Comparison of ENCODE assay signal across 24 mouse cellular contexts in genomic region chr7:64694937-64695336, GRCm38 (mm10).
DNase-seq lines count a peak whose midpoint lies in the region; ATAC-seq lines count a peak whose summit lies in the region.
"Had no signal": no experiment of that assay in that cellular context is flagged by ENCODE, and none has a peak within 500 bp of the region (broad histone marks: within the 10 kb centered on the region; RNA-seq: fewer than 3 reads in every experiment).

No protein-coding gene starts in this region.

- 91% methylated on average over 6 of the region's 6 CpGs for WGBS in embryonic facial prominence, embryonic 12.5 days
- WGBS in embryonic facial prominence, embryonic 10.5 days, result 94% methylated on average over 6 of the region's 6 CpGs
- 94% methylated on average over 6 of the region's 6 CpGs for WGBS in hindbrain, embryonic 13.5 days
- 94% methylated on average over 6 of the region's 6 CpGs for WGBS in hindbrain, embryonic 10.5 days
- 97% methylated on average over 6 of the region's 6 CpGs for WGBS in midbrain, embryonic 11.5 days
- WGBS in midbrain, embryonic 15.5 days, result 96% methylated on average over 6 of the region's 6 CpGs

- H3K9me3 ChIP-seq in embryonic facial prominence, embryonic 12.5 days, result no peaks in the 10 kb centered on the region
- H3K9me3 ChIP-seq in embryonic facial prominence, embryonic 10.5 days, result no peaks in the 10 kb centered on the region
- no peaks in the 10 kb centered on the region for H3K9me3 ChIP-seq in hindbrain, embryonic 13.5 days
- H3K9me3 ChIP-seq in hindbrain, embryonic 10.5 days, result no peaks in the 10 kb centered on the region
- H3K9me3 ChIP-seq in midbrain, embryonic 11.5 days (ENCODE audit: control insufficient read depth, low read length), result no peaks in the 10 kb centered on the region
- H3K9me3 ChIP-seq in midbrain, embryonic 15.5 days, result no peaks in the 10 kb centered on the region
- H3K9me3 ChIP-seq: embryonic facial prominence, embryonic 13.5 days; forebrain, embryonic 12.5 days had no signal

- no peaks in the 10 kb centered on the region for H3K4me1 ChIP-seq in embryonic facial prominence, embryonic 12.5 days
- H3K4me1 ChIP-seq in embryonic facial prominence, embryonic 10.5 days, result no peaks in the 10 kb centered on the region
- peaks cover 46% of the 10 kb centered on the region for H3K4me1 ChIP-seq in hindbrain, embryonic 13.5 days (replicated peaks)
- H3K4me1 ChIP-seq in hindbrain, embryonic 10.5 days (replicated peaks), result peaks cover 9% of the 10 kb centered on the region
- H3K4me1 ChIP-seq in midbrain, embryonic 11.5 days (ENCODE audit: control insufficient read depth, insufficient read depth, low read length), result no peaks in the 10 kb centered on the region
- H3K4me1 ChIP-seq in midbrain, embryonic 15.5 days, result peaks cover 31% of the 10 kb centered on the region
- H3K4me1 ChIP-seq: embryonic facial prominence, embryonic 13.5 days had no signal

- ATAC-seq in embryonic facial prominence, embryonic 12.5 days (ENCODE audit: insufficient number of reproducible peaks, insufficient read depth, low FRiP score, low TSS enrichment), result 0 out of 2 replicates have a peak, but pooled peaks have one; percentile 15
- ATAC-seq in hindbrain, embryonic 13.5 days (ENCODE audit: low FRiP score), result peak; percentile 1; the same call in 1 of the 2 replicates
- ATAC-seq in midbrain, embryonic 11.5 days (ENCODE audit: low FRiP score), result no peak
- ATAC-seq in midbrain, embryonic 15.5 days (replicated peaks), result no peak
- ATAC-seq: activated CD4-positive, CD25-positive, alpha-beta regulatory T cell, adult 4 months; forebrain, postnatal 0 days; hindbrain, postnatal 0 days; inflammation-experienced regulatory T-cells, adult 6 months; intestine, embryonic 16.5 days had no signal

- H3K27ac ChIP-seq in embryonic facial prominence, embryonic 12.5 days, result no peak overlapping the region
- H3K27ac ChIP-seq in embryonic facial prominence, embryonic 10.5 days (replicated peaks), result no peak overlapping the region
- no peak overlapping the region for H3K27ac ChIP-seq in hindbrain, embryonic 13.5 days
- no peak overlapping the region for H3K27ac ChIP-seq in hindbrain, embryonic 10.5 days
- no peak overlapping the region for H3K27ac ChIP-seq in midbrain, embryonic 11.5 days (ENCODE audit: low read depth, low read length)
- no peak overlapping the region for H3K27ac ChIP-seq in midbrain, embryonic 15.5 days
- H3K27ac ChIP-seq: embryonic facial prominence, embryonic 13.5 days; forebrain, embryonic 12.5 days; gastrocnemius, adult 2 months; heart, adult 2 months; hindbrain, embryonic 14.5 days; hindbrain, postnatal 0 days had no signal

- no peaks in the 10 kb centered on the region for H3K27me3 ChIP-seq in embryonic facial prominence, embryonic 12.5 days
- H3K27me3 ChIP-seq in embryonic facial prominence, embryonic 10.5 days (replicated peaks; ENCODE audit: low read depth, poor library complexity, severe bottlenecking), result no peaks in the 10 kb centered on the region
- H3K27me3 ChIP-seq in hindbrain, embryonic 13.5 days, result no peaks in the 10 kb centered on the region
- H3K27me3 ChIP-seq in hindbrain, embryonic 10.5 days (ENCODE audit: insufficient read depth, poor library complexity, severe bottlenecking), result no peaks in the 10 kb centered on the region
- H3K27me3 ChIP-seq in midbrain, embryonic 11.5 days (ENCODE audit: control insufficient read depth, insufficient read depth, low read length), result no peaks in the 10 kb centered on the region
- H3K27me3 ChIP-seq in midbrain, embryonic 15.5 days (replicated peaks), result no peaks in the 10 kb centered on the region
- H3K27me3 ChIP-seq: embryonic facial prominence, embryonic 13.5 days; forebrain, embryonic 12.5 days had no signal

- H3K9ac ChIP-seq in embryonic facial prominence, embryonic 12.5 days, result no peak overlapping the region
- no peak overlapping the region for H3K9ac ChIP-seq in hindbrain, embryonic 13.5 days
- H3K9ac ChIP-seq in midbrain, embryonic 11.5 days (ENCODE audit: low read length), result no peak overlapping the region
- no peak overlapping the region for H3K9ac ChIP-seq in midbrain, embryonic 15.5 days
- H3K9ac ChIP-seq: embryonic facial prominence, embryonic 13.5 days; forebrain, embryonic 12.5 days; forebrain, postnatal 0 days; hindbrain, embryonic 14.5 days had no signal

- no peak for DNase-seq in embryonic facial prominence, embryonic 10.5 days (ENCODE audit: low spot score)
- no peak for DNase-seq in hindbrain, embryonic 10.5 days (ENCODE audit: low spot score)
- peak; percentile 49 for DNase-seq in midbrain, embryonic 11.5 days (ENCODE audit: low spot score, missing footprints)
- DNase-seq: adrenal gland, adult 8-10 months; adrenal gland, postnatal 25 days; cerebellum, adult 11-12 months; cerebellum, adult 8-10 months; cerebellum, postnatal 36 days; forebrain, postnatal 0 days; gastrocnemius, adult 2 months; gastrocnemius, postnatal 14 days; heart, adult 2 months had no signal

- H3K4me2 ChIP-seq in embryonic facial prominence, embryonic 12.5 days (replicated peaks), result no peak overlapping the region
- H3K4me2 ChIP-seq in hindbrain, embryonic 13.5 days, result no peak overlapping the region
- no peak overlapping the region for H3K4me2 ChIP-seq in midbrain, embryonic 11.5 days
- no peak overlapping the region for H3K4me2 ChIP-seq in midbrain, embryonic 15.5 days
- H3K4me2 ChIP-seq: embryonic facial prominence, embryonic 13.5 days; forebrain, embryonic 12.5 days; heart, embryonic 11.5 days; hindbrain, embryonic 14.5 days had no signal

- no peaks in the 10 kb centered on the region for H3K36me3 ChIP-seq in embryonic facial prominence, embryonic 12.5 days
- 0 out of 2 replicates have a peak, but pooled peaks cover 8% of the 10 kb centered on the region for H3K36me3 ChIP-seq in embryonic facial prominence, embryonic 10.5 days (replicated peaks)
- H3K36me3 ChIP-seq in hindbrain, embryonic 13.5 days, result peaks cover 15% of the 10 kb centered on the region
- H3K36me3 ChIP-seq in hindbrain, embryonic 10.5 days, result peaks cover 15% of the 10 kb centered on the region
- H3K36me3 ChIP-seq in midbrain, embryonic 11.5 days (ENCODE audit: control insufficient read depth, insufficient read depth, low read length), result no peaks in the 10 kb centered on the region
- no peaks in the 10 kb centered on the region for H3K36me3 ChIP-seq in midbrain, embryonic 15.5 days (replicated peaks)
- H3K36me3 ChIP-seq: embryonic facial prominence, embryonic 13.5 days had no signal

- H3K4me3 ChIP-seq in embryonic facial prominence, embryonic 12.5 days, result no peak overlapping the region
- H3K4me3 ChIP-seq in embryonic facial prominence, embryonic 10.5 days, result no peak overlapping the region
- H3K4me3 ChIP-seq in hindbrain, embryonic 13.5 days, result no peak overlapping the region
- no peak overlapping the region for H3K4me3 ChIP-seq in hindbrain, embryonic 10.5 days
- no peak overlapping the region for H3K4me3 ChIP-seq in midbrain, embryonic 11.5 days (ENCODE audit: low read depth, low read length)
- H3K4me3 ChIP-seq in midbrain, embryonic 15.5 days, result no peak overlapping the region
- H3K4me3 ChIP-seq: embryonic facial prominence, embryonic 13.5 days; erythroblast, embryonic 14.5 days; forebrain, embryonic 12.5 days; gastrocnemius, adult 2 months; heart, adult 2 months had no signal

Comparison
In these comparisons a context has a peak if more than half of its experiments do, and no peak if none do; other contexts are left out.
1. ATAC-seq: peak in embryonic facial prominence, embryonic 12.5 days (single experiment) and hindbrain, embryonic 13.5 days (single experiment); none in midbrain, embryonic 11.5 days (single experiment) and midbrain, embryonic 15.5 days (single experiment).